Mouse (Mus musculus): ENCODE data around the gene Mtf1.
A peak's percentile ranks its signal among the peaks of the same experiment; 100 is the strongest.

Gene Mtf1

GRCm38 (mm10) chr4:124801552-124802308 is at the start of gene Mtf1:
Gene Mtf1 (plus strand): TSS chr4:124802104.
- DNase-seq (ENCODE audit: low spot score), result peak; percentile 92

GRCm38 (mm10) chr4:124752281-124753199 is 49.4 kb upstream of the Mtf1 start:
- DNase-seq (ENCODE audit: low spot score), result no peak

GRCm38 (mm10) chr4:124755526-124755925 is 46.4 kb upstream of the Mtf1 start:
- no peak for DNase-seq (ENCODE audit: low spot score)

- no peak for DNase-seq (ENCODE audit: low spot score)
Observed at GRCm38 (mm10) chr4:124759305-124759811, 42.5 kb upstream of the Mtf1 start.

GRCm38 (mm10) chr4:124761201-124761600 is 40.7 kb upstream of the Mtf1 start:
- DNase-seq (ENCODE audit: low spot score), result no peak

GRCm38 (mm10) chr4:124762858-124763452 is 38.9 kb upstream of the Mtf1 start:
- DNase-seq (ENCODE audit: low spot score), result no peak

- DNase-seq (ENCODE audit: low spot score), result no peak
Observed at GRCm38 (mm10) chr4:124765802-124766565, 35.9 kb upstream of the Mtf1 start.

GRCm38 (mm10) chr4:124766566-124766940 is 35.4 kb upstream of the Mtf1 start:
- no peak for DNase-seq (ENCODE audit: low spot score)

GRCm38 (mm10) chr4:124768963-124769591 is 32.8 kb upstream of the Mtf1 start:
- no peak for DNase-seq (ENCODE audit: low spot score)

GRCm38 (mm10) chr4:124770624-124771023 is 31.3 kb upstream of the Mtf1 start:
- peak; percentile 47 for DNase-seq (ENCODE audit: low spot score)

- no peak for DNase-seq (ENCODE audit: low spot score)
Observed at GRCm38 (mm10) chr4:124772125-124772524, 29.8 kb upstream of the Mtf1 start.

- no peak for DNase-seq (ENCODE audit: low spot score)
Observed at GRCm38 (mm10) chr4:124773449-124773848, 28.5 kb upstream of the Mtf1 start.

GRCm38 (mm10) chr4:124773995-124774394 is 27.9 kb upstream of the Mtf1 start:
- DNase-seq (ENCODE audit: low spot score), result no peak

- DNase-seq (ENCODE audit: low spot score), result no peak
Observed at GRCm38 (mm10) chr4:124774429-124774828, 27.5 kb upstream of the Mtf1 start.

GRCm38 (mm10) chr4:124781361-124781760 is 20.5 kb upstream of the Mtf1 start:
- DNase-seq (ENCODE audit: low spot score), result no peak

GRCm38 (mm10) chr4:124782395-124782794 is 19.5 kb upstream of the Mtf1 start:
- DNase-seq (ENCODE audit: low spot score), result no peak

- no peak for DNase-seq (ENCODE audit: low spot score)
Observed at GRCm38 (mm10) chr4:124783937-124784336, 18.0 kb upstream of the Mtf1 start.

- DNase-seq (ENCODE audit: low spot score), result no peak
Observed at GRCm38 (mm10) chr4:124790013-124790412, 11.9 kb upstream of the Mtf1 start.

- DNase-seq (ENCODE audit: low spot score), result no peak
Observed at GRCm38 (mm10) chr4:124792114-124792513, 9.8 kb upstream of the Mtf1 start.

- DNase-seq (ENCODE audit: low spot score), result no peak
Observed at GRCm38 (mm10) chr4:124796141-124796540, 5.8 kb upstream of the Mtf1 start.

GRCm38 (mm10) chr4:124796913-124797312 is 5.0 kb upstream of the Mtf1 start:
- DNase-seq (ENCODE audit: low spot score), result no peak
